Mouse (Mus musculus) hindbrain, embryonic 15.5 days (tissue): ENCODE measurements around the gene Clrn2. TPM values are rescaled to one million over a fixed set of nuclear protein-coding genes. Genes with fewer than 3 reads are reported as not detected.

ENCODE experiments used
- ATAC-seq: fragments of 200-750 bp; cut with Nextera tagmentation; 2 replicates; pipeline ENCODE4 v1.8.0; 2017; ENCODE audit warnings: low read depth, moderate number of reproducible peaks, moderate TSS enrichment; ENCODE audit not compliant: low FRiP score
- H3K27ac ChIP-seq: fragments of 300-500 bp; sonication (generic); replicated peaks from 2 replicates; pipeline ENCODE4 v1.5.1; 2015; ENCODE audit warnings: mild to moderate bottlenecking, inconsistent platforms
- H3K27me3 ChIP-seq: fragments of 300-500 bp; sonication (generic); 2 replicates; pipeline ENCODE4 v1.6.1; 2015; ENCODE audit warnings: control low read depth, inconsistent platforms
- H3K36me3 ChIP-seq: fragments of 300-500 bp; sonication (generic); 2 replicates; pipeline ENCODE4 v1.6.1; 2015; ENCODE audit warnings: control low read depth, inconsistent platforms
- H3K4me1 ChIP-seq: fragments of 300-500 bp; sonication (generic); replicated peaks from 2 replicates; pipeline ENCODE4 v1.6.1; 2015; ENCODE audit warnings: control low read depth, inconsistent platforms
- H3K4me2 ChIP-seq: fragments of 300-500 bp; sonication (generic); 2 replicates; pipeline ENCODE4 v1.6.1; 2015; ENCODE audit warnings: moderate library complexity, mild to moderate bottlenecking, inconsistent platforms
- H3K4me3 ChIP-seq: fragments of 300-500 bp; sonication (generic); 2 replicates; pipeline ENCODE4 v1.5.1; 2015; ENCODE audit warnings: mild to moderate bottlenecking, inconsistent platforms
- H3K9ac ChIP-seq: fragments of 300-500 bp; sonication (generic); 2 replicates; pipeline ENCODE4 v1.6.1; 2015; ENCODE audit warnings: inconsistent platforms
- H3K9me3 ChIP-seq: fragments of 300-500 bp; sonication (generic); 2 replicates; pipeline ENCODE4 v1.6.1; 2016; ENCODE audit warnings: control low read depth, inconsistent platforms
- WGBS: fragments of 180-500 bp; shearing (Covaris S2); methylation state at CpG from one replicate; pipeline ENCODE4 v1.1.7; 2015; 5-methylcytosine and 5-hydroxymethylcytosine counted together
- polyA plus RNA-seq: library from polyadenylated mRNA; unstranded; fragments of >200 nt; fragmentation: Nextera tagmentation; extraction: Ambion mirVana; gene quantifications from 2 replicates; pipeline ENCODE4 v1.2.1, GENCODE M21; 2015

Clrn2 gene
- polyA plus RNA-seq, 1 experiment from 2014 or later, result 0.38 TPM

- H3K4me3 ChIP-seq, result no peak overlapping the region
- H3K4me1 ChIP-seq, result no peaks in the 10 kb centered on the region
- no peak overlapping the region for H3K9ac ChIP-seq
- H3K27me3 ChIP-seq, result no peaks in the 10 kb centered on the region
- 91% methylated on average over 14 of the region's 14 CpGs for WGBS
- no peak for ATAC-seq
- no peak overlapping the region for H3K4me2 ChIP-seq
- H3K36me3 ChIP-seq, result peaks cover 7% of the 10 kb centered on the region; the same call in 1 of the 2 replicates
- H3K9me3 ChIP-seq, result no peaks in the 10 kb centered on the region
- H3K27ac ChIP-seq, result no peak overlapping the region
Measured at GRCm38 (mm10) chr5:45435967-45436950, 17.3 kb upstream of the Clrn2 start.

GRCm38 (mm10) chr5:45437826-45438225 is 15.7 kb upstream of the Clrn2 start:
- Histone ChIP-seq H3K4me1 (no peaks in the 10 kb centered on the region), H3K4me3 (no peak overlapping the region), H3K36me3 (peaks cover 11% of the 10 kb centered on the region; the same call in 1 of the 2 replicates), H3K9me3 (no peaks in the 10 kb centered on the region), H3K9ac (no peak overlapping the region), H3K27me3 (no peaks in the 10 kb centered on the region), H3K4me2 (no peak overlapping the region), H3K27ac (no peak overlapping the region)
- peak; percentile 30; the same call in 1 of the 2 replicates for ATAC-seq
- 65% methylated on average over 4 of the region's 4 CpGs for WGBS

GRCm38 (mm10) chr5:45438301-45438700 is 15.2 kb upstream of the Clrn2 start:
- Histone ChIP-seq H3K4me3 (no peak overlapping the region), H3K4me2 (no peak overlapping the region), H3K36me3 (peaks cover 14% of the 10 kb centered on the region; the same call in 1 of the 2 replicates), H3K9ac (no peak overlapping the region), H3K27me3 (no peaks in the 10 kb centered on the region), H3K4me1 (no peaks in the 10 kb centered on the region), H3K9me3 (no peaks in the 10 kb centered on the region), H3K27ac (no peak overlapping the region)
- no peak for ATAC-seq
- 86% methylated on average over 8 of the region's 8 CpGs for WGBS

- 95% methylated on average over 3 of the region's 3 CpGs for WGBS
- no peak for ATAC-seq
Measured at GRCm38 (mm10) chr5:45441124-45441523, 12.4 kb upstream of the Clrn2 start.

GRCm38 (mm10) chr5:45441745-45442144 is 11.8 kb upstream of the Clrn2 start:
- Histone ChIP-seq H3K4me3 (no peak overlapping the region), H3K4me1 (no peaks in the 10 kb centered on the region), H3K27me3 (no peaks in the 10 kb centered on the region), H3K27ac (no peak overlapping the region), H3K36me3 (peaks cover 16% of the 10 kb centered on the region; the same call in 1 of the 2 replicates), H3K4me2 (no peak overlapping the region), H3K9me3 (no peaks in the 10 kb centered on the region), H3K9ac (no peak overlapping the region)
- ATAC-seq, result no peak
- 91% methylated on average over 3 of the region's 3 CpGs for WGBS

More at GRCm38 (mm10) chr5:45441124-45441523, 12.4 kb upstream of the Clrn2 start:
- Histone ChIP-seq H3K4me1 (no peaks in the 10 kb centered on the region), H3K9me3 (no peaks in the 10 kb centered on the region), H3K36me3 (peaks cover 16% of the 10 kb centered on the region; the same call in 1 of the 2 replicates), H3K9ac (no peak overlapping the region), H3K27ac (no peak overlapping the region), H3K27me3 (no peaks in the 10 kb centered on the region), H3K4me3 (no peak overlapping the region), H3K4me2 (no peak overlapping the region)

- Histone ChIP-seq H3K4me2 (no peak overlapping the region), H3K27me3 (0 out of 2 replicates have a peak, but pooled peaks cover 3% of the 10 kb centered on the region), H3K4me3 (no peak overlapping the region), H3K9ac (no peak overlapping the region), H3K27ac (no peak overlapping the region), H3K4me1 (peaks cover 14% of the 10 kb centered on the region), H3K36me3 (peaks cover 16% of the 10 kb centered on the region; the same call in 1 of the 2 replicates), H3K9me3 (no peaks in the 10 kb centered on the region)
- 84% methylated on average over 8 of the region's 8 CpGs for WGBS
- ATAC-seq, result no peak
Measured at GRCm38 (mm10) chr5:45444130-45444832, 9.3 kb upstream of the Clrn2 start.

- H3K4me3 ChIP-seq, result peak overlapping the region; percentile 75; the same call in 1 of the 2 replicates
- 17% methylated on average over 5 of the region's 5 CpGs for WGBS
- H3K27me3 ChIP-seq, result 0 out of 2 replicates have a peak, but pooled peaks cover 3% of the 10 kb centered on the region
- no peak overlapping the region for H3K27ac ChIP-seq
- H3K36me3 ChIP-seq, result 0 out of 2 replicates have a peak, but pooled peaks cover 8% of the 10 kb centered on the region
- H3K9ac ChIP-seq, result peak overlapping the region; percentile 79; the same call in 1 of the 2 replicates
- no peak for ATAC-seq
- H3K4me1 ChIP-seq, result peaks cover 21% of the 10 kb centered on the region
- H3K9me3 ChIP-seq, result no peaks in the 10 kb centered on the region
- H3K4me2 ChIP-seq, result peak overlapping the region; percentile 96
Measured at GRCm38 (mm10) chr5:45448676-45449075, 4.9 kb upstream of the Clrn2 start.

- H3K36me3 ChIP-seq, result 0 out of 2 replicates have a peak, but pooled peaks cover 3% of the 10 kb centered on the region
- H3K9me3 ChIP-seq, result no peaks in the 10 kb centered on the region
- H3K4me2 ChIP-seq, result peak overlapping the region; percentile 96
- no peak for ATAC-seq
- no peak overlapping the region for H3K27ac ChIP-seq
- peak overlapping the region; percentile 79 for H3K9ac ChIP-seq
- 4% methylated on average over 8 of the region's 8 CpGs for WGBS
- peaks cover 21% of the 10 kb centered on the region for H3K4me1 ChIP-seq
- 0 out of 2 replicates have a peak, but pooled peaks cover 3% of the 10 kb centered on the region for H3K27me3 ChIP-seq
- peak overlapping the region; percentile 75 for H3K4me3 ChIP-seq
Measured at GRCm38 (mm10) chr5:45449206-45449605, 4.3 kb upstream of the Clrn2 start.

- H3K36me3 ChIP-seq, result no peaks in the 10 kb centered on the region
- no peaks in the 10 kb centered on the region for H3K9me3 ChIP-seq
- H3K4me3 ChIP-seq, result peak within 1 kb of the TSS; percentile 75
- ATAC-seq, result peak; percentile 100
- H3K27me3 ChIP-seq, result 0 out of 2 replicates have a peak, but pooled peaks cover 3% of the 10 kb centered on the region
- peak within 1 kb of the TSS; percentile 79 for H3K9ac ChIP-seq
- H3K4me2 ChIP-seq, result peak within 1 kb of the TSS; percentile 96
- peak within 1 kb of the TSS; percentile 81 for H3K27ac ChIP-seq
- H3K4me1 ChIP-seq, result peaks cover 21% of the 10 kb centered on the region
- WGBS, result under 1% methylated on average over 70 of the region's 70 CpGs
Measured at GRCm38 (mm10) chr5:45449831-45450716, 3.5 kb upstream of the Clrn2 start, which contains the start of gene Qdpr. Qdpr (minus strand) TSS chr5:45450236.

- H3K36me3 ChIP-seq, result no peaks in the 10 kb centered on the region
- no peak overlapping the region for H3K4me2 ChIP-seq
- WGBS, result 50% methylated on average over 9 of the region's 9 CpGs
- no peak overlapping the region for H3K9ac ChIP-seq
- H3K27ac ChIP-seq, result no peak overlapping the region
- H3K9me3 ChIP-seq, result no peaks in the 10 kb centered on the region
- H3K4me1 ChIP-seq, result peaks cover 6% of the 10 kb centered on the region
- no peaks in the 10 kb centered on the region for H3K27me3 ChIP-seq
- no peak for ATAC-seq
- no peak overlapping the region for H3K4me3 ChIP-seq
Measured at GRCm38 (mm10) chr5:45454456-45454855, 905 bp downstream of the Clrn2 start.
